In the genomic region with DNA sequence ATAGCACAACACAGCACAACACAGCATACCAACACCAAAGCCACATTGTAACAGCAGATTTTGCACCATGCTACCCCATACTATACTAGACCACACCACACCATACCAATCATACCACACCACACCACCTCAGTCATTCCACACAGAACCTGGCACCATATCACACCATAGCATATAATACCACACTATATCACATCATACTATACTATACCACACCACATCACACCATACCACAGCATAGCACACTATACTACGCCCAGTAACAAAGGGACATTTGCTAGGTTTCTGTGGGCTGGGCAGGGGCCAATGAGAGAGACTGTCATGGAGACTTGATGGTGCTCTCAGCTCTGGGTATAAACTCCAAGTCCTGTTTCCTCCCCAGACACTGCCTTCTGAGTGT, we compare ENCODE assay signal across 17 mouse cellular contexts. TPM values are rescaled to one million over a fixed set of nuclear protein-coding genes. Genes with fewer than 3 reads are reported as not detected.
DNase-seq lines count a peak whose midpoint lies in the region; ATAC-seq lines count a peak whose summit lies in the region.
"Had no signal": no experiment of that assay in that cellular context is flagged by ENCODE, and none has a peak within 500 bp of the region (broad histone marks: within the 10 kb centered on the region; RNA-seq: fewer than 3 reads in every experiment).

No protein-coding gene starts in this region.

- no peak for DNase-seq in hindbrain, embryonic 11.5 days (ENCODE audit: low spot score)
- DNase-seq: cerebellum, adult 18-20 months; cerebellum, adult 9-11 months; cerebellum, postnatal 36 days; gastrocnemius, adult 2 months; gastrocnemius, postnatal 25 days; heart, postnatal 10 days; heart, postnatal 4 days; kidney, adult 8-10 months had no signal

- no peaks in the 10 kb centered on the region for H3K9me3 ChIP-seq in forebrain, embryonic 16.5 days (ENCODE audit: control insufficient read depth, low read length)
- H3K9me3 ChIP-seq in forebrain, embryonic 12.5 days, result no peaks in the 10 kb centered on the region
- no peaks in the 10 kb centered on the region for H3K9me3 ChIP-seq in hindbrain, embryonic 15.5 days
- H3K9me3 ChIP-seq in hindbrain, embryonic 11.5 days (ENCODE audit: control insufficient read depth, low read length), result no peaks in the 10 kb centered on the region
- no peaks in the 10 kb centered on the region for H3K9me3 ChIP-seq in neural tube, embryonic 13.5 days
- no peaks in the 10 kb centered on the region for H3K9me3 ChIP-seq in neural tube, embryonic 15.5 days (replicated peaks)

- H3K4me1 ChIP-seq in forebrain, embryonic 16.5 days (replicated peaks; ENCODE audit: control insufficient read depth, insufficient read depth, low read length), result peaks cover 14% of the 10 kb centered on the region
- peaks cover 3% of the 10 kb centered on the region; the same call in 1 of the 2 replicates for H3K4me1 ChIP-seq in forebrain, embryonic 12.5 days
- peaks cover 10% of the 10 kb centered on the region; the same call in 1 of the 2 replicates for H3K4me1 ChIP-seq in hindbrain, embryonic 15.5 days (replicated peaks)
- H3K4me1 ChIP-seq in hindbrain, embryonic 11.5 days (replicated peaks; ENCODE audit: control insufficient read depth, insufficient read depth, low read length), result no peaks in the 10 kb centered on the region
- peaks cover 14% of the 10 kb centered on the region for H3K4me1 ChIP-seq in neural tube, embryonic 13.5 days (replicated peaks)
- peaks cover 11% of the 10 kb centered on the region for H3K4me1 ChIP-seq in neural tube, embryonic 15.5 days

- peak; percentile 60 for ATAC-seq in forebrain, embryonic 16.5 days
- ATAC-seq in forebrain, embryonic 12.5 days (ENCODE audit: low FRiP score), result no peak
- ATAC-seq in hindbrain, embryonic 15.5 days (ENCODE audit: low FRiP score, low read depth), result peak; percentile 67; the same call in 1 of the 2 replicates
- ATAC-seq in hindbrain, embryonic 11.5 days (ENCODE audit: low FRiP score), result no peak
- 0 out of 2 replicates have a peak, but pooled peaks have one; percentile 34 for ATAC-seq in neural tube, embryonic 13.5 days (ENCODE audit: low read depth)
- no peak for ATAC-seq in neural tube, embryonic 15.5 days (ENCODE audit: low FRiP score)
- ATAC-seq: inflammation-experienced regulatory T-cells, adult 6 months; intestine, postnatal 0 days had no signal

- H3K9ac ChIP-seq in forebrain, embryonic 16.5 days (replicated peaks; ENCODE audit: low read depth, low read length), result no peak overlapping the region
- H3K9ac ChIP-seq in forebrain, embryonic 12.5 days, result no peak overlapping the region
- H3K9ac ChIP-seq in hindbrain, embryonic 15.5 days, result no peak overlapping the region
- H3K9ac ChIP-seq in hindbrain, embryonic 11.5 days (ENCODE audit: low read depth, low read length), result no peak overlapping the region
- no peak overlapping the region for H3K9ac ChIP-seq in neural tube, embryonic 13.5 days
- no peak overlapping the region for H3K9ac ChIP-seq in neural tube, embryonic 15.5 days (replicated peaks)

- H3K36me3 ChIP-seq in forebrain, embryonic 16.5 days (ENCODE audit: control insufficient read depth, insufficient read depth), result no peaks in the 10 kb centered on the region
- no peaks in the 10 kb centered on the region for H3K36me3 ChIP-seq in forebrain, embryonic 12.5 days (replicated peaks)
- no peaks in the 10 kb centered on the region for H3K36me3 ChIP-seq in hindbrain, embryonic 15.5 days
- no peaks in the 10 kb centered on the region for H3K36me3 ChIP-seq in hindbrain, embryonic 11.5 days (ENCODE audit: control insufficient read depth, insufficient read depth, low read length)
- no peaks in the 10 kb centered on the region for H3K36me3 ChIP-seq in neural tube, embryonic 13.5 days
- no peaks in the 10 kb centered on the region for H3K36me3 ChIP-seq in neural tube, embryonic 15.5 days

- 89% methylated on average over 1 of the region's 1 CpGs for WGBS in forebrain, embryonic 16.5 days
- WGBS in forebrain, embryonic 12.5 days, result 93% methylated on average over 1 of the region's 1 CpGs
- 82% methylated on average over 1 of the region's 1 CpGs for WGBS in hindbrain, embryonic 15.5 days
- WGBS in hindbrain, embryonic 11.5 days, result 83% methylated on average over 1 of the region's 1 CpGs
- 77% methylated on average over 1 of the region's 1 CpGs for WGBS in neural tube, embryonic 13.5 days
- 70% methylated on average over 1 of the region's 1 CpGs for WGBS in neural tube, embryonic 15.5 days

- H3K27me3 ChIP-seq in forebrain, embryonic 16.5 days (replicated peaks; ENCODE audit: control insufficient read depth, insufficient read depth, low read length), result no peaks in the 10 kb centered on the region
- H3K27me3 ChIP-seq in forebrain, embryonic 12.5 days, result no peaks in the 10 kb centered on the region
- no peaks in the 10 kb centered on the region for H3K27me3 ChIP-seq in hindbrain, embryonic 15.5 days
- H3K27me3 ChIP-seq in hindbrain, embryonic 11.5 days (ENCODE audit: control insufficient read depth, insufficient read depth, low read length), result no peaks in the 10 kb centered on the region
- no peaks in the 10 kb centered on the region for H3K27me3 ChIP-seq in neural tube, embryonic 13.5 days
- H3K27me3 ChIP-seq in neural tube, embryonic 15.5 days (replicated peaks), result no peaks in the 10 kb centered on the region

- H3K27ac ChIP-seq in forebrain, embryonic 16.5 days (ENCODE audit: low read length), result peak overlapping the region; percentile 58; the same call in 1 of the 2 replicates
- H3K27ac ChIP-seq in forebrain, embryonic 12.5 days, result no peak overlapping the region
- no peak overlapping the region for H3K27ac ChIP-seq in hindbrain, embryonic 15.5 days (replicated peaks)
- H3K27ac ChIP-seq in hindbrain, embryonic 11.5 days (ENCODE audit: low read depth, low read length), result no peak overlapping the region
- H3K27ac ChIP-seq in neural tube, embryonic 13.5 days (replicated peaks), result no peak overlapping the region
- H3K27ac ChIP-seq in neural tube, embryonic 15.5 days (replicated peaks), result no peak overlapping the region
- H3K27ac ChIP-seq: gastrocnemius, adult 2 months had no signal

- no peak overlapping the region for H3K4me3 ChIP-seq in forebrain, embryonic 16.5 days (replicated peaks; ENCODE audit: low read length)
- H3K4me3 ChIP-seq in forebrain, embryonic 12.5 days (replicated peaks), result no peak overlapping the region
- H3K4me3 ChIP-seq in hindbrain, embryonic 15.5 days, result no peak overlapping the region
- no peak overlapping the region for H3K4me3 ChIP-seq in hindbrain, embryonic 11.5 days (ENCODE audit: low read depth, low read length)
- no peak overlapping the region for H3K4me3 ChIP-seq in neural tube, embryonic 13.5 days
- no peak overlapping the region for H3K4me3 ChIP-seq in neural tube, embryonic 15.5 days (replicated peaks)
- H3K4me3 ChIP-seq: erythroblast, embryonic 14.5 days; gastrocnemius, adult 2 months had no signal

- no peak overlapping the region for H3K4me2 ChIP-seq in forebrain, embryonic 16.5 days (ENCODE audit: low read length)
- no peak overlapping the region for H3K4me2 ChIP-seq in forebrain, embryonic 12.5 days
- H3K4me2 ChIP-seq in hindbrain, embryonic 15.5 days, result no peak overlapping the region
- no peak overlapping the region for H3K4me2 ChIP-seq in hindbrain, embryonic 11.5 days (replicated peaks; ENCODE audit: low read depth, low read length)
- no peak overlapping the region for H3K4me2 ChIP-seq in neural tube, embryonic 13.5 days
- no peak overlapping the region for H3K4me2 ChIP-seq in neural tube, embryonic 15.5 days

RNA-seq across cellular contexts. Expression of a gene that starts 10.4 kb away (rescaled TPM):
- 168 and 178 TPM in 2 replicates for polyA plus RNA-seq in forebrain, embryonic 16.5 days (2015; fragmentation: Nextera tagmentation; extraction: Ambion mirVana)
- polyA plus RNA-seq in forebrain, embryonic 12.5 days (2016; fragmentation: Nextera tagmentation; extraction: Ambion mirVana), result 160 and 173 TPM in 2 replicates
- polyA plus RNA-seq in hindbrain, embryonic 15.5 days (2015; fragmentation: Nextera tagmentation; extraction: Ambion mirVana), result 139 TPM in 2 replicates
- polyA plus RNA-seq in hindbrain, embryonic 11.5 days (2014; fragmentation: Nextera tagmentation; extraction: Ambion mirVana), result 227 and 230 TPM in 2 replicates
- polyA plus RNA-seq in neural tube, embryonic 13.5 days (2015; fragmentation: Nextera tagmentation; extraction: Ambion mirVana), result 203 and 209 TPM in 2 replicates
- 144 and 147 TPM in 2 replicates for polyA plus RNA-seq in neural tube, embryonic 15.5 days (2015; fragmentation: Nextera tagmentation; extraction: Ambion mirVana)

RNA-seq across cellular contexts. Expression of a gene that starts 52.1 kb away (rescaled TPM):
- 26.4 and 32.4 TPM in 2 replicates for polyA plus RNA-seq in forebrain, embryonic 16.5 days (2015; fragmentation: Nextera tagmentation; extraction: Ambion mirVana)
- polyA plus RNA-seq in forebrain, embryonic 12.5 days (2016; fragmentation: Nextera tagmentation; extraction: Ambion mirVana), result 5.8 and 6.4 TPM in 2 replicates
- polyA plus RNA-seq in hindbrain, embryonic 15.5 days (2015; fragmentation: Nextera tagmentation; extraction: Ambion mirVana), result 30.5 and 32.0 TPM in 2 replicates
- polyA plus RNA-seq in hindbrain, embryonic 11.5 days (2014; fragmentation: Nextera tagmentation; extraction: Ambion mirVana), result 14.2 and 16.1 TPM in 2 replicates
- polyA plus RNA-seq in neural tube, embryonic 13.5 days (2015; fragmentation: Nextera tagmentation; extraction: Ambion mirVana), result 38.6 and 43.3 TPM in 2 replicates
- polyA plus RNA-seq in neural tube, embryonic 15.5 days (2015; fragmentation: Nextera tagmentation; extraction: Ambion mirVana), result 36.3 and 40.6 TPM in 2 replicates
- polyA plus RNA-seq: erythroblast, embryonic 14.5 days; inflammation-experienced regulatory T-cells, adult 6 months had no signal

Comparison
In these comparisons a context has a peak if more than half of its experiments do, and no peak if none do; other contexts are left out.
1. ATAC-seq: peak in forebrain, embryonic 16.5 days (single experiment), hindbrain, embryonic 15.5 days (single experiment) and neural tube, embryonic 13.5 days (single experiment); none in forebrain, embryonic 12.5 days (single experiment), hindbrain, embryonic 11.5 days (single experiment) and neural tube, embryonic 15.5 days (single experiment).